Mouse (Mus musculus) stomach, postnatal 0 days (tissue): ENCODE data around the gene Pltp.
A peak's percentile ranks its signal among the peaks of the same experiment; 100 is the strongest.

Source experiments
- CTCF ChIP-seq: IDR thresholded peaks from 2 replicates; pipeline ENCODE4 v1.5.1; 2016; ENCODE audit warnings: antibody characterized with exemption, low read depth, mild to moderate bottlenecking, moderate library complexity
- EP300 ChIP-seq: optimal IDR thresholded peaks from 2 replicates; pipeline ENCODE3; 2016; ENCODE audit warnings: antibody characterized with exemption

DNA sequence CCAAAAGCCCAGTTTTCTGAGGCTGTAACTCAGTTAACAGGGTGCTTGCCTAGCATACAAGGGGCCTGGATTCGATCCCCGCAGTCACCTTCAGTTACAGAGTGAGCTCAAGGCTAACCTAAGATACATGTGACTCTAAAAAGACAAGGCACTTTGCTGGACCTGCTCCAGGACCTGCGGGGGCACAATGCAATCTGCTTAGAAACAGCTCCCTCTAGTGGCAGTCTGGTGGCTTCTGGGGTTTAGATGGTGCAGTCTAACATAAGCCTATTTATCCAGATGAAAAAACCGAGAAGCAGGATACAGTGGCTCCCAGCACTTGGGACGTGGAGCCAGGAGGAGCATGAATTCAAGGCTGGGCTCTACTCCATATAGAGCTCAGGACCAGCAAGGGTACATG is 63.2 kb downstream of the Pltp start:
- TF ChIP-seq CTCF (peak; percentile 91), EP300 (no peak)
